Mouse (Mus musculus): Measurements from ENCODE around the gene Cx3cr1. TPM values are rescaled to one million over a fixed set of nuclear protein-coding genes. Genes with fewer than 3 reads are reported as not detected.

The Cx3cr1 gene
- polyA plus RNA-seq, 1 experiment from 2014 or later, result 4.0 TPM

GRCm38 (mm10) chr9:119958835-119959234 lies 110.8 kb downstream of the Cx3cr1 start:
- H3K36me3 ChIP-seq, result no peaks in the 10 kb centered on the region
- H3K4me1 ChIP-seq, result peaks cover 14% of the 10 kb centered on the region
- 84% methylated on average over 9 of the region's 9 CpGs for WGBS
- H3K27ac ChIP-seq, result no peak overlapping the region
- H3K9me3 ChIP-seq (replicated peaks), result no peaks in the 10 kb centered on the region
- no peak overlapping the region for H3K4me3 ChIP-seq
- H3K27me3 ChIP-seq (ENCODE audit: low read depth, poor library complexity, severe bottlenecking), result no peaks in the 10 kb centered on the region; the same call in 1 of the 2 replicates
- no peak for DNase-seq (ENCODE audit: low spot score)

- 88% methylated on average over 9 of the region's 9 CpGs for WGBS
- H3K9me3 ChIP-seq (replicated peaks), result no peaks in the 10 kb centered on the region
- no peaks in the 10 kb centered on the region for H3K27me3 ChIP-seq (ENCODE audit: low read depth, poor library complexity, severe bottlenecking)
- H3K36me3 ChIP-seq, result no peaks in the 10 kb centered on the region
- no peak for DNase-seq (ENCODE audit: low spot score)
- no peak overlapping the region for H3K4me3 ChIP-seq
- peaks cover 4% of the 10 kb centered on the region for H3K4me1 ChIP-seq
- H3K27ac ChIP-seq, result no peak overlapping the region
Measured at GRCm38 (mm10) chr9:119951388-119951787, 118.3 kb downstream of the Cx3cr1 start.

- Histone ChIP-seq H3K27ac (peak overlapping the region; percentile 12; the same call in 1 of the 2 replicates), H3K9me3 (replicated peaks) (no peaks in the 10 kb centered on the region), H3K27me3 (ENCODE audit: low read depth, poor library complexity, severe bottlenecking) (no peaks in the 10 kb centered on the region), H3K36me3 (no peaks in the 10 kb centered on the region), H3K4me1 (peaks cover 4% of the 10 kb centered on the region), H3K4me3 (no peak overlapping the region)
- no peak for DNase-seq (ENCODE audit: low spot score)
- WGBS, result 51% methylated on average over 6 of the region's 6 CpGs
Measured at GRCm38 (mm10) chr9:119950434-119950833, 119.2 kb downstream of the Cx3cr1 start.

GRCm38 (mm10) chr9:119948804-119949203 lies 120.9 kb downstream of the Cx3cr1 start:
- no peak overlapping the region for H3K27ac ChIP-seq
- H3K27me3 ChIP-seq (ENCODE audit: low read depth, poor library complexity, severe bottlenecking), result no peaks in the 10 kb centered on the region
- H3K4me3 ChIP-seq, result no peak overlapping the region
- peaks cover 4% of the 10 kb centered on the region for H3K4me1 ChIP-seq
- no peak for DNase-seq (ENCODE audit: low spot score)
- H3K36me3 ChIP-seq, result no peaks in the 10 kb centered on the region
- WGBS, result 53% methylated on average over 3 of the region's 3 CpGs
- no peaks in the 10 kb centered on the region for H3K9me3 ChIP-seq (replicated peaks)

GRCm38 (mm10) chr9:119945173-119945900 lies 124.3 kb downstream of the Cx3cr1 start:
- Histone ChIP-seq H3K27me3 (ENCODE audit: low read depth, poor library complexity, severe bottlenecking) (no peaks in the 10 kb centered on the region), H3K9me3 (replicated peaks) (no peaks in the 10 kb centered on the region), H3K4me1 (peaks cover 19% of the 10 kb centered on the region), H3K27ac (no peak overlapping the region), H3K36me3 (no peaks in the 10 kb centered on the region), H3K4me3 (no peak overlapping the region)
- WGBS, result 74% methylated on average over 12 of the region's 12 CpGs
- DNase-seq (ENCODE audit: low spot score), result peak; percentile 49

- H3K4me1 ChIP-seq, result peaks cover 36% of the 10 kb centered on the region
- H3K27me3 ChIP-seq (ENCODE audit: low read depth, poor library complexity, severe bottlenecking), result no peaks in the 10 kb centered on the region
- H3K27ac ChIP-seq, result no peak overlapping the region
- 85% methylated on average over 1 of the region's 1 CpGs for WGBS
- no peaks in the 10 kb centered on the region for H3K36me3 ChIP-seq
- no peaks in the 10 kb centered on the region for H3K9me3 ChIP-seq (replicated peaks)
- DNase-seq (ENCODE audit: low spot score), result no peak
- no peak overlapping the region for H3K4me3 ChIP-seq
Measured at GRCm38 (mm10) chr9:119943326-119943725, 126.4 kb downstream of the Cx3cr1 start.

- no peaks in the 10 kb centered on the region for H3K9me3 ChIP-seq (replicated peaks)
- no peak overlapping the region for H3K4me3 ChIP-seq
- H3K36me3 ChIP-seq, result no peaks in the 10 kb centered on the region
- H3K27ac ChIP-seq, result peak overlapping the region; percentile 47; the same call in 1 of the 2 replicates
- WGBS, result 85% methylated on average over 14 of the region's 14 CpGs
- H3K4me1 ChIP-seq, result peaks cover 49% of the 10 kb centered on the region
- no peak for DNase-seq (ENCODE audit: low spot score)
- no peaks in the 10 kb centered on the region for H3K27me3 ChIP-seq (ENCODE audit: low read depth, poor library complexity, severe bottlenecking)
Measured at GRCm38 (mm10) chr9:119941861-119942260, 127.8 kb downstream of the Cx3cr1 start.

GRCm38 (mm10) chr9:119941407-119941806 lies 128.3 kb downstream of the Cx3cr1 start:
- WGBS, result 95% methylated on average over 5 of the region's 5 CpGs
- Histone ChIP-seq H3K27me3 (ENCODE audit: low read depth, poor library complexity, severe bottlenecking) (no peaks in the 10 kb centered on the region), H3K36me3 (no peaks in the 10 kb centered on the region), H3K4me1 (peaks cover 54% of the 10 kb centered on the region), H3K4me3 (no peak overlapping the region), H3K9me3 (replicated peaks) (no peaks in the 10 kb centered on the region), H3K27ac (no peak overlapping the region; the same call in 1 of the 2 replicates)
- no peak for DNase-seq (ENCODE audit: low spot score)

GRCm38 (mm10) chr9:119939646-119940045 lies 130.0 kb downstream of the Cx3cr1 start:
- H3K27me3 ChIP-seq (ENCODE audit: low read depth, poor library complexity, severe bottlenecking), result no peaks in the 10 kb centered on the region
- H3K36me3 ChIP-seq, result no peaks in the 10 kb centered on the region
- H3K27ac ChIP-seq, result peak overlapping the region; percentile 78; the same call in 1 of the 2 replicates
- peaks cover 57% of the 10 kb centered on the region for H3K4me1 ChIP-seq
- no peaks in the 10 kb centered on the region for H3K9me3 ChIP-seq (replicated peaks)
- 69% methylated on average over 10 of the region's 10 CpGs for WGBS
- DNase-seq (ENCODE audit: low spot score), result no peak
- no peak overlapping the region for H3K4me3 ChIP-seq

GRCm38 (mm10) chr9:119938496-119938895 lies 131.2 kb downstream of the Cx3cr1 start:
- Histone ChIP-seq H3K27me3 (ENCODE audit: low read depth, poor library complexity, severe bottlenecking) (no peaks in the 10 kb centered on the region), H3K27ac (peak overlapping the region; percentile 78; the same call in 1 of the 2 replicates), H3K36me3 (no peaks in the 10 kb centered on the region), H3K4me1 (peaks cover 55% of the 10 kb centered on the region), H3K4me3 (no peak overlapping the region), H3K9me3 (replicated peaks) (no peaks in the 10 kb centered on the region)
- 77% methylated on average over 4 of the region's 4 CpGs for WGBS
- no peak for DNase-seq (ENCODE audit: low spot score)

GRCm38 (mm10) chr9:119937005-119937773 lies 132.5 kb downstream of the Cx3cr1 start, which contains the start of the genes Gorasp1 and Ttc21a:
Gene Gorasp1 (minus strand): TSS chr9:119937565.
Gene Ttc21a (plus strand): TSS chr9:119937606.
- H3K27ac ChIP-seq, result peak within 1 kb of the TSS; percentile 88
- 4% methylated on average over 40 of the region's 40 CpGs for WGBS
- DNase-seq (ENCODE audit: low spot score), result peak; percentile 99
- H3K4me3 ChIP-seq, result peak within 1 kb of the TSS; percentile 65
- H3K36me3 ChIP-seq, result peaks cover 12% of the 10 kb centered on the region
- peaks cover 48% of the 10 kb centered on the region for H3K4me1 ChIP-seq
- no peaks in the 10 kb centered on the region for H3K9me3 ChIP-seq (replicated peaks)
- H3K27me3 ChIP-seq (ENCODE audit: low read depth, poor library complexity, severe bottlenecking), result no peaks in the 10 kb centered on the region

GRCm38 (mm10) chr9:119933675-119934074 lies 136.0 kb downstream of the Cx3cr1 start:
- 96% methylated on average over 6 of the region's 6 CpGs for WGBS
- H3K27ac ChIP-seq, result no peak overlapping the region
- H3K4me3 ChIP-seq, result no peak overlapping the region
- H3K4me1 ChIP-seq, result peaks cover 22% of the 10 kb centered on the region
- DNase-seq (ENCODE audit: low spot score), result no peak
- peaks cover 47% of the 10 kb centered on the region for H3K36me3 ChIP-seq
- H3K9me3 ChIP-seq (replicated peaks), result no peaks in the 10 kb centered on the region
- H3K27me3 ChIP-seq (ENCODE audit: low read depth, poor library complexity, severe bottlenecking), result no peaks in the 10 kb centered on the region

- H3K9me3 ChIP-seq (replicated peaks), result no peaks in the 10 kb centered on the region
- no peak overlapping the region for H3K27ac ChIP-seq
- WGBS, result 93% methylated on average over 12 of the region's 12 CpGs
- no peaks in the 10 kb centered on the region for H3K27me3 ChIP-seq (ENCODE audit: low read depth, poor library complexity, severe bottlenecking)
- H3K4me1 ChIP-seq, result peaks cover 11% of the 10 kb centered on the region
- no peak for DNase-seq (ENCODE audit: low spot score)
- H3K36me3 ChIP-seq, result peaks cover 60% of the 10 kb centered on the region
- H3K4me3 ChIP-seq, result no peak overlapping the region
Measured at GRCm38 (mm10) chr9:119932358-119932757, 137.3 kb downstream of the Cx3cr1 start.

All from limb, embryonic 10.5 days (tissue).